Mouse (Mus musculus): ENCODE data around the gene Tmem45b. TPM values are rescaled to one million over a fixed set of nuclear protein-coding genes. Genes with fewer than 3 reads are reported as not detected.

The Tmem45b gene
- polyA plus RNA-seq, 1 experiment: 0.30 TPM

DNA sequence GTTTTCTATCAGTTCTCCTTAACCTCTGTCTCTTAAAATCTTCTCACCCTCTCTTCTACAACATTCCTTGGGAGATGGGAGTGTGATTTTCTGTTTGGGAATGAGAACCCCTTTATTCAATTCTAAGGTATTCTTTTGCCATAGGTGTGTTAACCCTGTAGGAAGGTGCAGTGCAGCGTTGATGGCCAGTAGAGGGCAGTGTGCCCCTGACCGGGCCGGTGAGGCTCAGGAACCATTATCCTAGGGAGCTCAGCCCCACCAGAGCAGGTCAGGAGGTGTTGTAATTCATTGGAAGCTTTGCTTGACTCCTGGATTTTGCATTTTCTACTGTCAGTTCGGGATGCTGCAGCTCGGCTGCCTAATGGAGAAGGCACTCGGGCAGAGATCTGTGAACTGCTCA, 59.0 kb downstream of the Tmem45b start:
- DNase-seq (ENCODE audit: extremely low spot score in 1 of 2, low spot score in 1 of 2): peak in 1 of 2 experiments; percentile 46

DNA sequence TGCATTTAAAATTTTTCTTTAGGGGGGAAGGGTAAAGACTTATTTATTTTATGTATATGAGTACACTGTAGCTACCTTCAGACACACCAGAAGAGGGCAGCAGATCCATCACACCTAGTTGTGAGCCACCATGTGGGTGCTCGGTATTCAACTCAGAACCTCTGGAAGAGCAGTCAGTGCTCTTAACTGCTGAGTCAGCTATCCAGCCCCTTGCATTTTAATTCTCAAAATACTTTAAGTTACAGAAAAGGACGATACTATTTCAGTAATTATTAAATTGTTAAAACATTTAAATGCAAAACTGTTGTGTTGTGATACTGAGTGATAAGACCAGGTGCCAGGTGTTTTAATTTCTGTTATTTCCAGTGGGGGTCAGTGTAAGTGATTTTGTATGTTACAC, 60.0 kb downstream of the Tmem45b start:
- DNase-seq (ENCODE audit: extremely low spot score in 1 of 2, low spot score in 1 of 2): no peak

DNA sequence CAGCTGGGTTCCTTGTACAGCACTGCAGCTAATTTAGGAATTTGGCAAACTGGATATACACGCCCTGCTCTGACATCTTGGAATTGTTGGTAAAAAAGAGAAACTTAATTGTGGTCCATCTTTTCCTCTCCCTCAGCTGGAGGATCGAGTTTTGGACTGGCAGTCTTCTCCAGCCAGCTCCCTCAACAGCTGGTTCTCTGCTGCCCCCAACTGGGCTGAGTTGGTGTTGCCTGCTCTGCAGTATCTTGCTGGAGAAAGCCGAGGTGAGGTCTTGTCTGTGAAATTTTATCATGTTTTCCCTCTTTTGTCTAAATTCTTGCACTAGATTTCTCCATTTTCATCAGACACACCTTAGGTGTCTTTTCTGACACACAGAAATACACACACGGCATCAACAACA, 63.8 kb downstream of the Tmem45b start:
- peak in 1 of 2 experiments; percentile 85 for DNase-seq (ENCODE audit: extremely low spot score in 1 of 2, low spot score in 1 of 2)

DNA sequence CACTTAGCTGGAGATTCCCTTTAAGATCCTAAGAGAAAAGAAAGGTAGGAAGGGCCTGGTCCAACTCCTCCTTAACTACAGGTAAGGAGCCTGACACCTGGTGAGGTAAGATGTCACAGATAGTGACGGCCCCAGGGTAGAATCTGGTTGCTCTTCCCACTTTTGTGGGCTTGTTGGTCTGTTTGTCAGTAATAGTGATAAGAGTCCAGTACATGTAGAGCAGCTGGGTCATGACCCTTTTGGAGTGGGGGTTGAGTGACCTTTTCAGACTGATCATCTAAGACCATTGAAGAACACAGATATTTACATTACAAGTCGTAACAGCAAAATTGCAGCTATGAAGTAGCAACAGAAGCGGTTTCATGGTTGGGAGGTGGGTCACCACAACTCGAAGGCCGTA, 77.1 kb downstream of the Tmem45b start:
- no peak for DNase-seq (ENCODE audit: extremely low spot score in 1 of 2, low spot score in 1 of 2)

DNA sequence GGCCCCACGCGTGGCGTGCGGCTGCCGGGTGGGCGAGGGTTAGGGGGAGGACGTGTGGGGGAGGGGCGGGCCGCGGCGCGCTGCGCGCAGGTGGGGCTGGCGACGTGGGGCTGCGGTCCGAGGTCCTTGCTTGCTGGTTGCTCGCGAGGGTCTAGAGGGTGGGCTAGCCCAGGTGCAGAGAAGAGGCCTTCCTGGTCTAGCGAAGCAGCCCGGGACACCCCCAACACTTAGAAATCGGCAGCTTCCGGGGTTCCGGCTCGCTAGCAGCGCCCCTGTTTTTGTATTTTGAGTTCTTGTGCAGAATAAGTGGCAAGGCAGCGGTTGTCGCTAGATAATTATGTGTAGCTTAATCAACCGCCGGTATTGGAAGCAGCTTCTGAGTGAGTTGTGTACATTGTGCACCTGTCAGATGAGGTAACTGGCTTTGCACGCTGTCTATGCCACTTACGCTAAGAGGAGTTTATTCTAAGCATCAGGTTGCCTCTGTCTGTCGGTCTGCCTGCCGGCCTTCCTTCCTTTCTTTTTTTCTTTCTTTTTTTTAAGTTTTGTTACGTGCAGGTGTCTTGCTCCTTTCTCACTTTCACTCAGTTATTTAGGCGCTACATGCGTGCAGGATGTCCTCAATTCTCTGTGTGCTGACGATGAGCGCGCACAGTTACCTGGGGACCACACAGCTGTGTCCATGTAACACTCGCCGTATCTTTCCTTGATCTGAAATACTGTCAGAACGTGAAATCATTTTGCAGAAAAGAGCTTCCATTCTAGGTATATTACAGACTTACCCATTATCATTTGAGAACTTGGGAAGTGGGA, 77.7 kb downstream of the Tmem45b start:
- peak in 1 of 2 experiments; percentile 30 for DNase-seq (ENCODE audit: extremely low spot score in 1 of 2, low spot score in 1 of 2)

DNA sequence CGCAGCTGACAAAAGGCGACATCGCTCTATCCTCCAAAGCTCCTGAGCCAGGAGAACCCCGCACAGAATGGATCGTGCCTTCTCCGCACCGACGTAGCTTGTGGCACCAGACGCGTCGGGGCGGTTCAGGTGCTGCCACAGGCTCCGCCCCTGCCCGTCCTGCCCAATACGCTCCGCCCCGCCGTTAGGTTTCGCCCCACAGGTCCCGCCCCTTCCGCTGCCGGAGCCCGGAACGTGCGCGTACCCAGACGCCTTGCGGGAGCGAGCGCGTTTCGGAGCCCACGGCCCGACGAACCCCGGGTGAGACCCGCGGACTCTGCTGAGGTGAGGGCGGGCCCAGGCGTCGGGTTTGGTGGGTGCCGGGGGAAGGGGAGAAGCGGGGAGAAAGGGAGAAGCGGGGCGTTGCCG, 78.3 kb downstream of the Tmem45b start, which contains the start of gene Nfrkb:
Gene Nfrkb, plus strand, starts transcription at position 246 of the 408 bp plus-strand sequence.
- DNase-seq (ENCODE audit: extremely low spot score in 1 of 2, low spot score in 1 of 2): peak; percentile 86 to 95

DNA sequence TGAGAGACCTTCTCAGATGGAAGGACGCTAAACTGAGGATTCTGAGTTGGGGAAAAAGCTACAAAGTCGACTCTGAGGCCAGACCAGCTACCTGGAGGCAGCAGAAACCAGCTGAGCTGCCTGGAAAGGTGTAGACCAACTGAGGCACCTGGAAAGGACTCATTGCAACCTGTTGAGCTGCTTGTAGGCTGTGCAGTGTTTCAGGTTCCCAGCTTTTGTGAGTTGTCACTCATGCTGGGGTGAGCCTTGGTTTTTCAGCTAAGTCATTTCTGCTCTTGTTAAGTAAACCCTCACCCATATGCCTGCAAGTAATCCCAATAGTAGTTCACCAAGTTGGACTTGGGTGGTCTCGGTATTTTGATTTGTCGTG, 78.8 kb downstream of the Tmem45b start:
- DNase-seq (ENCODE audit: extremely low spot score in 1 of 2, low spot score in 1 of 2): peak in 1 of 2 experiments; percentile 20

DNA sequence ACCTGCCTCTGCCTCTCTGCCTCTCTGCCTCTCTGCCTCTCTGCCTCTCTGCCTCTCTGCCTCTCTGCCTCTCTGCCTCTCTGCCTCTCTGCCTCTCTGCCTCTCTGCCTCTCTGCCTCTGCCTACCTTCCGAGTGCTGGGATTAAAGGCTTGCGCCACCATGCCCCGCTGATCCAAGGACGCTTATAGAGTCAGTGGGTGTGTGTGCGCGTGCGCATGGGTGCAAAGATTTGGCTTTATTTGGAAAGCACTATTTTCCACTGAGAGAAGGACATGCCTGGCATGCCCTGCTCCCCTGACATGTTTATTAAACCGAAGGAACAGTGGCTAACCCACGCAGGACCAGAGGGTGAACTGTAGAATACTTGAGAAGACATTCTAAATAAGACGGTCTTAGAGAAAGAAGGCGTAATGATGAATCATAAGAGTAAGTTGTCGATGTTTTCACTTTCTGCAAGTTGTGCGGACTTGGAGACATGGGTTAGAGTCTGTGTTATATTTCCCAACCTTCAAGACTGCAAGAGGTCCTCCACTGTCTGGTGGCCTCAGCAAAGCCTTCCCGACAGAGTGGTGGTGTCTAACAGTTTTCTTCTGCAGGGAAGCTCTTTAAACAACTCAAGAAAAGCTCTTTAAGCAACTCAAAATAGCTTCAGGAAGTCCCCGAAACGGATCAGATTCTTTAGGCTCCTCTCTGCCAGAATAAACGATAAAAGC, 79.3 kb downstream of the Tmem45b start:
- peak in 1 of 2 experiments; percentile 20 for DNase-seq (ENCODE audit: extremely low spot score in 1 of 2, low spot score in 1 of 2)

DNA sequence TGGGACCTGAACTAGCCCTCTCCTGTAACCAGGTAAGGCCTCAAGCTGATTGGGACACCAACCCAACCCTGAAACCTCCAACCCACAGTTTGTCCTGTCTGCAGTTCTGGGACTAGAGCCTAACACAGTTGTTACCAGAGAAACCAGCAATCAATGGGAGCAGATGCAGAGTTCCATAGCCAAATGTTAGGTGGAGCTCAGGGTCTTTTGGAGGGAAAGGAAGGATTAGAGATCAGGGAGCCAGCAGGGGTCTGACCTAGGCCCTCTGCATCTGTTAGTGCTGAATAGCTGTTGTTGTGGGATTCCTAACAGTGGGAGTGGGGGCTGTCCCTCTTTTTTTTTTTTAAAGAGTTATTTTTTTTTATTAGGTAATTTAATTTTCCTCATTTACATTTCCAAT, 87.6 kb downstream of the Tmem45b start:
- DNase-seq (ENCODE audit: extremely low spot score in 1 of 2, low spot score in 1 of 2): no peak

Other genes with a start within 250 kb of the Tmem45b start
- gene Prdm10, start 183.9 kb downstream of the Tmem45b start, polyA plus RNA-seq (2012; rRNA removed): 20.5 and 21.2 TPM in 2 replicates
- 29.1 and 31.5 TPM in 2 replicates for gene Nfrkb, start 78.3 kb downstream of the Tmem45b start, polyA plus RNA-seq (2012; rRNA removed)

All from frontal cortex, adult 2 months (tissue).